Mouse (Mus musculus) telencephalon, adult 2 months (tissue): ENCODE results near the gene 1700010I14Rik.

Experiments used
- DNase-seq: peaks from one replicate; pipeline ENCODE4 v3.0.0-alpha.2; 2011; ENCODE audit warnings: low read depth, low spot score

1700010I14Rik gene

DNA sequence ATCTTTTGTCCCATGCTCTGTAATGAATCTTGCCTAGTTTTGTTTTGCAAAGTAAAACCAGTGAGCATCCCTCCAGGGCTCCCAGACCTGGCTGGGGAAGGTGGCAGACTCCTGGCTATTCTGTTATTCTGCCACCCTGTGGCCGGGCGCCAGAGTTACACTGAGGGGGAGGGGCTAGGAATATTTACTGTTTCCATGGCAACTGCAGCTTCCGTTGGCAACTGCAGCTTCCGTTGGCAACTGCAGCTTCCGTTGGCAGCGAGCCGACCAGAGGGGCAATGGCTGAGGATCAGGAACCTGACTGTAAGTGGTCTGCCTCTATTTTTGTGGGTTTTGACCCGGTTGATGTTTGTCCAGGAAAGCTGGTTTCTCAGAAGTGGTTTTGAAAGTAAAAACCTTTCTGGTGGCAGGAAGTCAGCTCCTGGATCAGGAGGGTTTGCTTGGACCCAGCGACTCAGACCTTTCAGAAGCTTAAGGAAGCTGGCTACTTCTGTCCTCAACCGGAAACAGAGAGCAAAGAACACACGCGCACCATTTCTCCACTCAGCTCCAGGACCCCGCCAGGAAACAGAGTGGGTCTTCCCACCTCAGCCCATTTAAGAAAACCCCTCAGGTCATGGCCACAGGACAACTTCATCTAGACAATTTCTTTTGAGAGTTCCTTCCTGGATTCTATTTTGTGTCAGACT is at the start of gene 1700010I14Rik:
Gene 1700010I14Rik, plus strand, starts transcription at position 215 of the 689 bp plus-strand sequence.
- peak; percentile 49 for DNase-seq

GRCm38 (mm10) chr17:8951588-8951987 is 36.5 kb upstream of the 1700010I14Rik start:
- DNase-seq: no peak

GRCm38 (mm10) chr17:8952951-8953350 is 35.2 kb upstream of the 1700010I14Rik start:
- DNase-seq: no peak

GRCm38 (mm10) chr17:8958125-8958524 is 30.0 kb upstream of the 1700010I14Rik start:
- no peak for DNase-seq

DNA sequence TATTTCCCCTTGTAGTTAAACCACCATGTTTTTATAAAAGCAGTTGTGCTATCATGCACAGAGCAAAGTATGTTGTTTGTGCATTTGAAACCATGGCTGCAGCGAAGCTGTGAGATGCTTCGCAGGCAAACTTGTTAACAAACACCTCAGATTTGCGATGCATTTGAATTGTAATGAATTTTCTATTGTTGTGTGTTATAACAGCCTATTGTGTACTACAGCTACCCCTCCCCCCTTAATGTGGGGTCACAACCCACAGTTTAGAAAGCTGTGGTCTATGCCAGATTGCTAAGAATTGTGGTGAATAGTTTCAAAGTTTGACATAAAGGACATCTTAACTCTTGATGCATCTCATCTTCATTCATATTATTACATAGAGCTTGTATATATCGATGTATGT is 27.7 kb upstream of the 1700010I14Rik start:
- no peak for DNase-seq

DNA sequence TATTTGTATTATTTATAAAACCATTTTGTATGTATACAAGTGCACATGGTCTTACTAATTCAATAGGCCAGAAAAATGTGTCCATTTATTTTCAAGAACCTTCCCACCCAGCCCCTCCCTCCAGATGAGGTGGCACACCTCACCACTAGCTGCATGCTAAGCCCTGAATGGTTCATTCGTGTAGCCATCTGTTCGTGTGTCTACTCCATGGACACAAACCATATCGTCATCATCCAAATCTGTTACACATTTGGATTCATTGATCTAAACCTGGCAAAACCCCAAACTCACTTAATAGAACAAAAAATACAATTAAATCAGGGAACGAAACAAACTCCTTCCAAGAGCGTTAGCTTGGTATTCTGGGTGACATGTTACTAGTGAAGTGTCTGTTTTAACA is 27.0 kb upstream of the 1700010I14Rik start:
- DNase-seq: no peak

DNA sequence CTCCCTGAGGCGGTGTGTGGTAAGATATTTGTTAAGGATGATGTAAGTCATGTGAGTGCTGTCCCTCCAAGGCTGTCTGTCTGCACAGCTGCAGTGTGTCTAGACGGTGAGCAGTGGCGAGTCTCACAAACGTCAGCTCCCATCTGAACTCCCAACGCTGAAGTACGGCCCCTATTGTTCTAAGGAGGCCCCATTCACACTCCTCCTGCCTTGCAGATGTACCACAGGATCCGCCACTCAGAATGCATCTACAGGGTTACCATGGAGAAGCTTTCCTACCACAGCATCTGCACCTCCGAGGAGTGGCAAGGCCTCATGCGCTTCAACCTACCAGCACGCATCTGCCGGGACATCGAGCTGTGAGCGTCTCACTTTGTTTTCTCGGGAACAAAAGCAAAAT is 26.5 kb upstream of the 1700010I14Rik start:
- DNase-seq: no peak

DNA sequence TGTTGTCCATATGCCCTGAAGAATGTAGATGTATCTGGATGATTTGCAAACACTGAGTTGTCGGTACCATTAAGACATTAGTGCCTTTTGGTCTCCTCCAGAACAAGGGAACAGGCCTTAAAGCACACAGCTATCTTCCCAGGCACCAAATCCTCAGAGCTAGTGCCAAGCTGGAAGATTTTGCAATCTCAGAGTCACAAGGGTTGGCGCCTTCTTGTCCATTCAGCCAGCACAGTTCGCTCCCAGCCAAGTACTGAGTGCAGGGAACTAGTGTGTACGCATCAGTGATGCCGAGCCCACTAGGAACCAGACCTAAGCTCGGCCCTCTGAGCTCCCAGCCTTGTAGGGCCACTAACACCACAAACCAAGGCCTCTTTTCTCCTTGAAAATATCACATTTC is 23.0 kb upstream of the 1700010I14Rik start:
- DNase-seq: no peak

DNA sequence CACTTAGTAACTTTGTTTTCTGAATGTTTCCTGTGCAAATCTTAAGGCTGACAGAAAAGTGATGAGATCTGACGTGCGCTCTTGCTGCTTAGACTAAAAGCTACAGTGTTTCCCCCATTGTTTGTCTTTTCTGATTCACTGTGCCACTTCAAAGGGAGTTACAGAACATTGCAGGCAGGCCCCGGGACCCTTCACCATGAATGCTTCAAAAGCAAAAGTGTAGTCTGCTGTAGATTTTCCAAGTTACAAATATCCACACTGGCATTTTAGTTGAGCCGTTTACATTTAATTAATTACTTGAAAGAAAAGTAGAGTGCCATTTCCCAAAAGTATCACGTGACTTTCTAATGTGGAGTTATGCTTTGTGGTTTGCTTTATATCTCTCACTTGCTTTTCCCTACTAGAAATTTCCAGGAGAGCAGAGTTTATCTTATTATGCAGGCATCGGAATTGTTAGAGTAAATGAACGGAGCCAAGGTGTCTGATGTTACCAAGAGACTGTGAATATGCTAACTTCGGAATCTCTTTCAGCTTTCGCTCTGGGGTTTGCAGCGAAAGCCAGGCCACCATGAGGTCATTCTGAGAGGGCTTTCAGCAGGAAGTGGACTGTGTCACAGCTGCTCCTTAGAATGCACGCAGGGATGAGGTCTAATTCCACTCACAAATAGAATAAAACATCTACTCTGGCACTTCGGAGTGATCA is 15.8 kb upstream of the 1700010I14Rik start:
- DNase-seq: no peak

DNA sequence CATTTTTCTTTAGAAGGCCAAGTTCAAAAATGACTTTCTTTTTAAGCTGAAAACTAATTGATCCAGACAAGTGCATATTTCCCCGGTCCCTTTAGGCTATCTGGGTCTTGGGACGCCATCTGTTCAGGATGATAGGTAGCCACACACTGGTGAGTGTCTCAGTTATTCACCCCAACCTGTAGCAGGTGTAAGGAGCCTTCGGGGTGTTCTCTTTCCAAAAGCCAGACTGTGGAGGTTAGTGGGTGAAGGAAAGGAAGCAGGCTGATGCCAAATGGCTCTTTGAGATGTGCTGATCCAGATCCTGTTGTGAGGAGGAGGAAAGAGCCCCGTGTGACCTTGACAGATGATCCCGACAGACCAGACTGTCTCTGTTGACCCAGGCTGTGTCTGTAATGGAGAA is 14.8 kb upstream of the 1700010I14Rik start:
- no peak for DNase-seq

- DNase-seq: no peak
These were observed 13.7 kb upstream of the 1700010I14Rik start for GRCm38 (mm10) chr17:8974423-8974822.

DNA sequence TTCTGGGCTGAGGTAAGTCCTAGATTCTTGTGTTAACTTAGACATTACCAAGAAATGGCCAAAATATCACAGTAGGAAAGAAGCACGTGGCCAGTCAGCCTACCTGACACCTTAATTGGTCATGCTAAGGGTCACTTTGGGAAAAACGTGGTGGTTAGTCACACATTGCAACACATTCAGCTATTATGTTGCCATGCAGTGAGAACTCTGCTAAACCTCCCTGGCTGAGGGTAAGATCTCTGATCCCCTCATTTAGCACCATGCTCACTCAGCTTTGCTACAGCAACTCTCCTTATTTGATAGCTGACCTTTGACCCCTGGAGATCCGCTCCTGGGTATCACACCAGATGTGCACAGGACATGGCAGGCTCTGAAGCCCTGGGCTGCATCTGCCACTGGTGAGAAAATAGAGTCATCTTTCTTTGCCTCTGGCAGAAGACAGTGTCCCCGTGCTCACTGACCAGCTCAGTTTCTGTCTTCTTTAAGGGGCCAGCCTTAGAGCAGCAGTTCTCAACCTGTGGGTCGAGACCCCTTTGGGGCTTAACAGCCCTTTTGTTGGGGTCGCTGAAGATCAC is 13.2 kb upstream of the 1700010I14Rik start:
- DNase-seq: no peak

GRCm38 (mm10) chr17:8976745-8977144 is 11.4 kb upstream of the 1700010I14Rik start:
- no peak for DNase-seq

- no peak for DNase-seq
These were observed 10.9 kb upstream of the 1700010I14Rik start for GRCm38 (mm10) chr17:8977271-8977670.

- DNase-seq: no peak
These were observed 4.6 kb upstream of the 1700010I14Rik start for GRCm38 (mm10) chr17:8983576-8983975.

- DNase-seq: no peak
These were observed 2.4 kb upstream of the 1700010I14Rik start for GRCm38 (mm10) chr17:8985714-8986113.

DNA sequence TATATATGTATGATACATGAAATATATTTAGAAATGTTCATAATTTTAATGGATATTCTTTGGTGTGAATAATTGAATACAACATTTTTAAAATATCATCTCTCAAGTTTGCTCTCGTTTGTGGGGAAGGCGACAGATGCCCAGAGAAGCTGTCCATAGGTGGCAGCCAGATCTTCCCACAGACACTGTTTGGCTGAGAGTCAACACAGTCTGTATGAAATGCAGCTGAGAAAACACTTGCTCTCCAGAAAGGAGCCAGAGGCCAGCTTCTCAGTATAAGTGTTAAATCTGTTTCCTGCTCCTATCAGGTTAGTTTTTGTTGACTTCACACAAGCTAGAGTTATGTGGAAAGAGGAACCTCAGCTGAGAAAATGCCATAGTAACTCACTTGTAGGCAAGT is 1.6 kb upstream of the 1700010I14Rik start:
- DNase-seq: peak; percentile 80

GRCm38 (mm10) chr17:8987369-8987768 is 764 bp upstream of the 1700010I14Rik start:
- DNase-seq: no peak

DNA sequence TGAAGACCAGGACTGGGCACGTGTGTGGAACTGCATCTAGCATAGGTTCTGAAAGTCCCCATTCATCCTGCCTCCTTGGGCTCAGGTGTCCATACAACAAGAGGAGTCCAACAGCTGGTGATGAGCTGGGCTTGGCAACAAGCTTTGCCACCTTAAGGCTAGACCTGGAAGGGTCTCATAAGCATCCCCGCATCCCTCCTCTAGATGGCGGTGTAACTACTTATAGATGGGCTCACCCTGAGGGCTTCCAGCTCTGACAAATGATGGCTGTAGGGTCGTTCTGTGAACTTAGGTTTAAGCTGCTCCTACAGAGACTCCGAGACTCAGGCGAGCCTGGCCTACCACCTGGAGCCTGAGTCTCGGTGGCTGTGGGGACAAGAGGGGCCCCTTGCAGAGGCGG is 3.0 kb downstream of the 1700010I14Rik start:
- no peak for DNase-seq

DNA sequence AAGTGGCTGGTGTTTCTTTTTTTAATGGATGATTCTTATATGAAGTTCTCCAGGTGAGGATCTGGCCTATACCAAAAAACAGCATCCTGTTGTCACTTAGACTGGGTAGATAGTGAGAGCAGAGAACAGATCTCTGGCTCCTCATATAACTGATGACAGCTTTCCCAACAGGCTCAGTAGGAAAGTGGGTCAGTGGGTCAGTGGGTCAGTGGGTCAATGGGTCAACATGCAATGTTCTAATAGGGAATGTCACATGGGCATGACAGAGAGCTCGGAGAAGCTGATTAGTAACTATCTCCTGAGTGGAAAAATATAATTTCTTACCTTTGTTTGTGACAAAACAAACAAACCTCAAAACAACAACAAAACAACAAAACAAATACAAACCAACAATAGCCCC is 7.2 kb downstream of the 1700010I14Rik start:
- DNase-seq: no peak

DNA sequence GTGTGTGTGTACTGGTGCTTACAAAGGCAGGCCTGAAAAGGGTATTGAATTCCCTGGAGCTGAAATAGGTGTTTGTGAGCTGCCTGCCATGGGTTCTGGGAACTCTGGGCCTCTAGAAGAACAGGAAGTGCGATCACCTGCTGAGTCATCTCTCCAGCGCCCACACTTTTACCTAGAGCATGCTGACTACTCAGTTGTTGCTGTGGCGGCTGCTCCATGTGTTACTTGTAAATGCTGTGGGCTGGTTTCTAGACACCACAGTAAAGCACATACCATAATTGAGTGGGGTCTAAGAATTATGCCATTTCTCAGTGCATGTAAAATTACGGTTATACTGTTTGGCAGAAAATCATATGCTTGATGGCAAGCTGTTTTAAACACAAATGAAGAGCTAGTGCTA is 14.3 kb downstream of the 1700010I14Rik start:
- DNase-seq: peak; percentile 62

- DNase-seq: no peak
These were observed 16.4 kb downstream of the 1700010I14Rik start for GRCm38 (mm10) chr17:9004516-9004915.
